Mouse (Mus musculus) brown adipose tissue, adult 24 weeks (tissue): ENCODE measurements around the gene Sgsh. TPM values are rescaled to one million over a fixed set of nuclear protein-coding genes. Genes with fewer than 3 reads are reported as not detected.
"Not testable (repeated sequence)": the region's sequence is repeated elsewhere in the genome, so short reads cannot be mapped to it uniquely, and the experiment has no call there.

Experiments
- H3K27ac ChIP-seq: fragments of 200-500 bp; replicated peaks from 2 replicates; pipeline ENCODE4 v1.5.1; 2012; ENCODE audit warnings: low read depth, mild to moderate bottlenecking, low read length
- H3K4me1 ChIP-seq: fragments of 200-500 bp; 2 replicates; pipeline ENCODE4 v1.6.1; 2012; ENCODE audit warnings: low read length, mixed read lengths; ENCODE audit not compliant: control insufficient read depth, insufficient read depth, insufficient read length
- H3K4me3 ChIP-seq: fragments of 200-500 bp; 2 replicates; pipeline ENCODE4 v1.5.1; 2012; ENCODE audit warnings: low read depth, mild to moderate bottlenecking, low read length, moderate library complexity; ENCODE audit not compliant: insufficient read depth
- polyA plus RNA-seq: library from polyadenylated mRNA; stranded (reverse); fragments of >200 nt; gene quantifications from 2 replicates; pipeline ENCODE4 v1.2.4, GENCODE M21; 2012; ENCODE audit not compliant: missing spikeins, insufficient read depth, insufficient read length

Gene Sgsh
- polyA plus RNA-seq, 1 experiment = 7.7 TPM

GRCm38 (mm10) chr11:119387273-119387672 is 31.9 kb upstream of the Sgsh start:
- H3K4me1 ChIP-seq, H3K4me3 ChIP-seq, H3K27ac ChIP-seq: not testable (repeated sequence)

GRCm38 (mm10) chr11:119386306-119386705 is 31.0 kb upstream of the Sgsh start:
- Histone ChIP-seq H3K4me1 (0 out of 2 replicates have a peak, but pooled peaks cover 4% of the 10 kb centered on the region), H3K4me3 (no peak overlapping the region), H3K27ac (no peak overlapping the region)

GRCm38 (mm10) chr11:119384904-119385303 is 29.6 kb upstream of the Sgsh start:
- Histone ChIP-seq H3K27ac (no peak overlapping the region), H3K4me3 (no peak overlapping the region), H3K4me1 (0 out of 2 replicates have a peak, but pooled peaks cover 4% of the 10 kb centered on the region)

- Histone ChIP-seq H3K4me1 (no peaks in the 10 kb centered on the region), H3K27ac (no peak overlapping the region), H3K4me3 (no peak overlapping the region)
Observed at GRCm38 (mm10) chr11:119382338-119382850, 27.1 kb upstream of the Sgsh start.

- no peak overlapping the region for H3K27ac ChIP-seq
- no peak overlapping the region for H3K4me3 ChIP-seq
- no peaks in the 10 kb centered on the region for H3K4me1 ChIP-seq
Observed at GRCm38 (mm10) chr11:119381631-119382337, 26.4 kb upstream of the Sgsh start.

GRCm38 (mm10) chr11:119378551-119378950 is 23.2 kb upstream of the Sgsh start:
- H3K27ac ChIP-seq = no peak overlapping the region
- H3K4me1 ChIP-seq = peaks cover 7% of the 10 kb centered on the region; the same call in 1 of the 2 replicates
- no peak overlapping the region for H3K4me3 ChIP-seq

- H3K4me3 ChIP-seq = no peak overlapping the region
- no peak overlapping the region for H3K27ac ChIP-seq
- H3K4me1 ChIP-seq = peaks cover 7% of the 10 kb centered on the region; the same call in 1 of the 2 replicates
Observed at GRCm38 (mm10) chr11:119377326-119377725, 22.0 kb upstream of the Sgsh start.

GRCm38 (mm10) chr11:119375425-119375824 is 20.1 kb upstream of the Sgsh start:
- H3K4me3 ChIP-seq = no peak overlapping the region
- H3K4me1 ChIP-seq = peaks cover 7% of the 10 kb centered on the region; the same call in 1 of the 2 replicates
- H3K27ac ChIP-seq = peak overlapping the region; percentile 63

- Histone ChIP-seq H3K27ac (no peak overlapping the region), H3K4me3 (no peak overlapping the region), H3K4me1 (no peaks in the 10 kb centered on the region)
Observed at GRCm38 (mm10) chr11:119363534-119364145, 8.3 kb upstream of the Sgsh start.

- no peaks in the 10 kb centered on the region for H3K4me1 ChIP-seq
Observed at GRCm38 (mm10) chr11:119362769-119363533, 7.6 kb upstream of the Sgsh start.

GRCm38 (mm10) chr11:119359089-119359488 is 3.8 kb upstream of the Sgsh start:
- Histone ChIP-seq H3K4me3 (no peak overlapping the region), H3K4me1 (peaks cover 7% of the 10 kb centered on the region), H3K27ac (no peak overlapping the region)

More at GRCm38 (mm10) chr11:119362769-119363533, 7.6 kb upstream of the Sgsh start:
- no peak overlapping the region for H3K4me3 ChIP-seq
- H3K27ac ChIP-seq = no peak overlapping the region

- Histone ChIP-seq H3K4me3 (peak overlapping the region; percentile 98), H3K4me1 (peaks cover 7% of the 10 kb centered on the region), H3K27ac (0 out of 2 replicates have a peak overlapping the region, but pooled peaks have one; percentile 54)
Observed at GRCm38 (mm10) chr11:119354798-119355442, 416 bp downstream of the Sgsh start.

GRCm38 (mm10) chr11:119353946-119354345 is 1.4 kb downstream of the Sgsh start:
- Histone ChIP-seq H3K27ac (no peak overlapping the region), H3K4me1 (peaks cover 7% of the 10 kb centered on the region)

GRCm38 (mm10) chr11:119352113-119352512 is 3.2 kb downstream of the Sgsh start:
- peaks cover 7% of the 10 kb centered on the region for H3K4me1 ChIP-seq
- H3K27ac ChIP-seq = no peak overlapping the region
- H3K4me3 ChIP-seq = no peak overlapping the region

More at GRCm38 (mm10) chr11:119353946-119354345, 1.4 kb downstream of the Sgsh start:
- H3K4me3 ChIP-seq = no peak overlapping the region

- Histone ChIP-seq H3K27ac (no peak overlapping the region), H3K4me3 (no peak overlapping the region), H3K4me1 (no peaks in the 10 kb centered on the region)
Observed at GRCm38 (mm10) chr11:119347125-119347524, 8.2 kb downstream of the Sgsh start.
